Mouse (Mus musculus): Measurements from ENCODE around the gene Aldh8a1. TPM values are rescaled to one million over a fixed set of nuclear protein-coding genes. Genes with fewer than 3 reads are reported as not detected.

Gene Aldh8a1
- total RNA-seq, 4 experiments from 2014 or later, result 0.30 TPM; not detected in 3

DNA sequence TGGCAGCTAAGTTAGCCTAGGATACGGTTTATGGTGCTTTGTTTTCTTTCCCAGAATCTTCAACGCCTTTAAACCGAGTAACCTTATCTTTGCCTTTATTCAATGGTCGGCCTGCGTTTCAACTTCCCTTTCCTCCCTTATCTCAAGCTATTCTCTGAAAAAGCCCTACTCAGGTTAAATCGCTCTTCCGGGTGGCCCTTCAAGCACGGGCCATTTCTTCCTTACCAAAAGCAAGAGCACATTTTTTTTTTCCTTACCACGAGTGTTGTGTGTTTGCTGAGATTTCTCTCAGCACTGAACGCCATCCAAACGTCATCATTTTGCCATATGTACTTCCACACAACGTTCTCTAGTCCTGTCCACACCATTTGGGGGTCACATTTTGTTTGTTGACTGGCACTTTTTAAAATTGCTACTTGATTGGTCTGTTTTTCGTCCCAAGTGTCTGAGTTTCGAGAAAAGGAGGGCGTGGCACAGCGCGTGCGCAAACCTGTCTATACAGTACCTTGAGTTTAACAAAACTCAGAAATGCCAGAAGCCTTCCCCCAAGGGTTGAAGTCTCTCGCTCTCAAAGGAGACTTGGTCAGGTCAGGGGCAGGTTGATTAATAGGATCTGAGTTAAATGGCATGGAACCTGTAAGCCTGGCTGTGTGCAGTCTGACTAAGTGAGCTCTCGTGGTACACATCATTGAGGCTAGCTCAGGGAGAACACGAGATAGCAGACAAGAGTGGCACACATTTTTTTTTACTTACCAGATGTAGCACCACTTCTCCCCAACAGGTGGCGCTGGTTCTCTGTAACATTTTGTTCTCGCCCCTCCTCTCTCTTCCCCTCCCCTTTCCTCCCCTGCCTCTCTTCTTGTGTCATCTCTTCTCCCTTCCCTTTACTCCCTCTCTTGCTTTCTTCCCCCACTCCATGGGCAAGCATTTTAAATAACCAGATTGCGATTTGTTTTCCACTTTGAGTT lies 43.6 kb downstream of the Aldh8a1 start:
- no peak for DNase-seq

DNA sequence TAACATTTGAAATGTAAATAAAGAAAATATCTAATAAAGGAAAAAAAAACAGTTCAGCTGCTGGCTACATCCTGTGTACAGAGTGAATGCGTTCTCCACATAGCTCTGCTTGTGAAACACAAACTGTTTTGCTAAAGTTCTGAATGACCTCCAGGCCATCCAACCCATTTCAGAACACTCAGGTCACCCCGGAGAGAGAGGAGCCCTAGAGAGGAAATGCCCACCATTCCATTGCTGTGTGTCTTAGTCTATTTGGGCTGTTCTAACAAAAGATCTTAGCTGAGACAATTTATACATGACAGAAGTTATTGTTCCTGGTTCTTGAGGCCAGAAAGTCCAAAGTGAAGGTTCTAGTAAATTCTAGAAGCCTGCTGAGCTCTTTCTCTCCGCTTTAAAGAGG lies 49.4 kb downstream of the Aldh8a1 start:
- no peak for DNase-seq

DNA sequence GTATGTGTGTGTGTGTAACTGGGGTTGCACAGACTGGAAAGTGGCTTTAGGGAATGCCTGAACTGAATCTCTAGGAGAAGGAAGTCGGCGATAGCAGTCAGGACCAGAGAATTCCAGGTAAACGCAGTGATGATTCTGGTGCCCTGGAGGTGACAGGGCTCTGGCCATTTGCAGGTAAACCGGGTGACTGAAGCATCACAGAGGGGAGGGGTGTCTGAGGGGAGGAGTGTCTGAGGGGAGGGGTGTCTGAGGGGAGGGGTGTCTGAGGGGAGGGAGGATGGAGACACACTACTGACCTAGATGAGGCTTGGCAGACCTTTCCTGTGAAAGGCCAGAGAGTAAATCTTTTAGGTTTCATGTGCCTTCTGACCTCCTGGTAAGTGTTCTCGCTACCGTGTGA lies 50.9 kb downstream of the Aldh8a1 start:
- no peak for DNase-seq

DNA sequence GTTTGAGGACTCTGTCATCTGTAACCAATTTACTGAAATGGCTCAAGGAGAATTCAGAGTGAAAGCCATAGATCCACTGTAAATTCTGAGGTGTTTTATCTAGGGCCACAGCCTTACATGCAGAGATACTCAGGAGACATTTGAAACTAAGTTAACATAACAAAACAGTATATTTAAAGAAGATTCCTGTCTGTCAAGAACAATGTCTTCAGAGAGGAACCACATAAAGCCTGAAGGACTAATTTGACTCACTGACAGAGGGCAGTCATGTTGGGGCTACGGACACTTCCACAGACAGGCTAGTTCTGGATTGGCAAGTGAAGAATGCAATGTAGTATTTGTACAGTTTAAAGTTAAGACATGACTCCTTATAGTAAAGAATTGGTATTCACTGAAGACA lies 62.2 kb downstream of the Aldh8a1 start:
- no peak for DNase-seq

DNA sequence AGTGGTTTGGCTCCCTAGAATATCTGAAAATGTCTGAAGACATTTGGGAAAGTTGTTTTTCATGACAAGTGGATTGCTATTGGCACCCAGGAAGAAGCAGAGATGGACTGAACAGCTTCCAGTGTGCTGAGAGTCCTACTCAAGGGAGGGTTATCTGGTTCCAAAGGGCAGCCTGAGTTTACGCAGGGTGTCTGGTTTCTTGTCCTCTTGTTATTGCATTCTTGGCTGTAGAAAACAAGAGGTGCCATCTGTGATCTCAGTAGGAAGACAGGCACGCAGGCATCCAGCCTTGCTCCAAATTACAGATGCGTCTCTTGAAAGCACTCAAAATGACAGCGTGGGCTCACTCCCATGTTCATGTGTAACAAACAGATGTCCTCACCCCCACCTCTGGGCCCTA lies 63.9 kb downstream of the Aldh8a1 start:
- DNase-seq, result no peak

DNA sequence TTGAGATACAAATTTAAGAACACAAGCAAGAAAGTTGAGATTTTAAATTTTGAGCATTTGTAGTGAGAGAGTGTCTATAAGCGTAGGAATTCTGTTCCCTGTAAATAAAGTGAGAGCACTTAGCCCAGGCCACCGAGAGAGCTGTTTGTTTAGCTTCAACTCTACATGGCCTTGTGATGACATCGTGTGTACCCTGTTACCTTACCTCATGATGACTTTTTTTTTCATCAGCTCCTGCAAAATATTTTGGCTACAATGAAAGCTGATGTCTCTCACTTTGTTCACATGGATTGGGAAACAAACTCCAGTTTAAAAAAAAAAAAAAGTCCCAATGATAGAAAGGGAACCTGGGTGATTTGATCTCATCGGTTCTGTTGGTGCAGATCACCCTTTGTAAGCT lies 64.6 kb downstream of the Aldh8a1 start:
- no peak for DNase-seq

DNA sequence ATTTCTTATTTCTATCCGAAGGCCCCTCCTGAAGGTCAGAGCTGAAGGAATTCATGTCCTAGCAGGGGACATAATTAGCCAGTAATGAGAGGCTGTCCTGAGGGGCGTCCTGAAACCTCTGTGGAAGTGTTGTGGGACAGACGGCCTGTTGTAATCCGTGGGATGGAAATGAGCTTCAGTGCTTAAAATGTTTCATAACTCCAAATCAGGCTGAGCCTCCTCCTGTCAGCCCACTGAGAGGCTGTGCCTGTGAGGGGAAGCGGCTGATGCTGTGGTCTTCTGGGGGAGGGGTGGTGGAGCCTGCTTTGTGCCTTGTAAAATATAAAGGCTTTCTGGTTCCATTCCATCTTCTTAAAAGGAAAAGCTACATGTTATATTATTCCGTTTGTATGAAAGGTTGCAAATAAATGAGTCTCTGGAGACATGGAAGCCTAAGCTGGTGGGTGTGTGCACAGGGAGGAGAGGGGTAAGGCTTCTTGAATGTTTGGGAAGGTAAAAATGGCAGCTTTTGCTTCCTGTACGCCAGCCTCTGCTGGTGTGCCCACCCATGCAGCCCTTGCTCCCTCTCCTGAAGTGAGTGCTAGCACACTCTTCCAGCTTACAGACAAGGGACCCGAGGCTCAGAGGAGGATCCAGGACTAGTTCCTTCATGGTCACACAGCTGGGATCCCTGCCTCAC lies 66.7 kb downstream of the Aldh8a1 start:
- DNase-seq, result no peak

DNA sequence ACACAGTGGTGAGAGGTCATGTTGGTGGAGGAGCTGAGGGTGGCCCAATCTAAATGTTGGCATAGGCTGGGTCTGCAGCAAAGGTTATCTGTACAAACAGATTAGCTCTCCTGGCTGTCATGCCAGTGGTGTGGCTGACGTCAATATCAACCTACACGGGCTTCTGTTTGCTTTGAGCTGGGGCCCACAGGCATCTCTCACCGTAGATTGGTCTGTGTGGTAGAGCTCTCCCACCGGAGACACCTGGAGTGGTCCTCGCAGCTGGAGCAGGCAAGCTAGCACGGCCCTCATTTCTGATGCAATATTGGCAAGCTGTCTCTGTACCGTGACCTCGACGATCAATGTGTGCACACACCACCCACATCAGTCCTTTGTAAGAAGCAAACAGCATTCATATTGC lies 67.3 kb downstream of the Aldh8a1 start:
- no peak for DNase-seq

Other genes with a start within 250 kb of the Aldh8a1 start
- not detected for gene Myb, start 216.3 kb upstream of the Aldh8a1 start, total RNA-seq (2022)
- gene Hbs1l, start 81.3 kb upstream of the Aldh8a1 start, total RNA-seq (2022), result 10 to 100 TPM; 63.0 to 74.9 (median 71.5) TPM
- not detected for gene 1700020N01Rik, start 215.9 kb downstream of the Aldh8a1 start, total RNA-seq (2022)